Mouse (Mus musculus) CH12.LX (cell line): Measurements from ENCODE around the gene Hepacam2. TPM values are rescaled to one million over a fixed set of nuclear protein-coding genes. Genes with fewer than 3 reads are reported as not detected.
"Not testable (repeated sequence)": the region's sequence is repeated elsewhere in the genome, so short reads cannot be mapped to it uniquely, and the experiment has no call there.

Experiments
- DNase-seq: peaks from one replicate; pipeline ENCODE4 v3.0.0-alpha.2; 2013; ENCODE audit errors: extremely low read depth
- H3K27ac ChIP-seq: 2 replicates; pipeline ENCODE4 v1.5.1; 2012; ENCODE audit warnings: low read depth, mild to moderate bottlenecking, control low read depth, moderate library complexity; ENCODE audit not compliant: insufficient read depth
- H3K27me3 ChIP-seq: replicated peaks from 2 replicates; pipeline ENCODE3; 2012; ENCODE audit warnings: inconsistent platforms
- H3K36me3 ChIP-seq, 2 experiments: replicated peaks in 1 of 2; 2 replicates each; pipeline versions ENCODE3 to v1.6.1; 2012; ENCODE audit warnings: inconsistent platforms in 1 of 2, low read length in 1 of 2, mild to moderate bottlenecking in 1 of 2, mixed read lengths in 1 of 2, moderate library complexity in 1 of 2; ENCODE audit not compliant: control insufficient read depth in 1 of 2, insufficient read depth in 1 of 2
- H3K4me1 ChIP-seq, 2 experiments: 2 replicates each; pipeline ENCODE4 v1.6.1; 2012; ENCODE audit warnings: inconsistent platforms in 1 of 2, moderate library complexity in 1 of 2; ENCODE audit not compliant: insufficient read depth in 2 of 2, control insufficient read depth in 1 of 2
- H3K4me2 ChIP-seq: 2 replicates; pipeline ENCODE4 v1.6.1; 2012; ENCODE audit warnings: low read depth, mild to moderate bottlenecking, control low read depth; ENCODE audit not compliant: poor library complexity, insufficient read depth, severe bottlenecking
- H3K4me3 ChIP-seq, 3 experiments: fragments of 150-350 bp in 1 of 3; sonication (generic) in 1 of 3; replicated peaks in 1 of 3; 2 replicates each; pipeline versions ENCODE3 to v1.5.1; 2011 to 2012; ENCODE audit warnings: low read depth in 2 of 3, low read length in 2 of 3, mild to moderate bottlenecking in 2 of 3, moderate library complexity in 2 of 3, control low read depth in 1 of 3, improper control_type of control experiment in 1 of 3, inconsistent platforms in 1 of 3, mixed read lengths in 1 of 3; ENCODE audit not compliant: poor library complexity in 1 of 3
- H3K79me2 ChIP-seq: replicated peaks from 2 replicates; pipeline ENCODE4 v1.6.1; 2012; ENCODE audit warnings: mild to moderate bottlenecking, moderate library complexity; ENCODE audit not compliant: control insufficient read depth, poor library complexity, insufficient read depth, severe bottlenecking; ENCODE audit errors: extremely low read depth
- H3K9ac ChIP-seq: 2 replicates; pipeline ENCODE4 v1.6.1; 2012; ENCODE audit warnings: low read depth, mild to moderate bottlenecking, control low read depth, moderate library complexity; ENCODE audit not compliant: insufficient read depth
- H3K9me3 ChIP-seq: replicated peaks from 2 replicates; pipeline ENCODE3; 2012; ENCODE audit warnings: low read length, inconsistent platforms, mixed read lengths
- CTCF ChIP-seq, 2 experiments: IDR thresholded peaks in 1 of 2; conservative IDR thresholded peaks in 1 of 2; 2 replicates each; pipeline ENCODE4 v1.5.1; 2011 to 2012; ENCODE audit warnings: low read depth in 2 of 2, low read length in 2 of 2, improper control_type of control experiment in 1 of 2, inconsistent platforms in 1 of 2, mild to moderate bottlenecking in 1 of 2, moderate library complexity in 1 of 2
- IRF4 ChIP-seq: IDR thresholded peaks from 2 replicates; pipeline ENCODE4 v1.6.1; 2014; ENCODE audit warnings: low read depth, mild to moderate bottlenecking, inconsistent platforms, low read length, improper control_type of control experiment
- JUND ChIP-seq: conservative IDR thresholded peaks from 2 replicates; pipeline ENCODE4 v1.6.1; 2011; ENCODE audit warnings: low read depth, low read length, improper control_type of control experiment
- MYC ChIP-seq: IDR thresholded peaks from 2 replicates; pipeline ENCODE4 v1.6.1; 2011; ENCODE audit warnings: low read depth, mild to moderate bottlenecking, improper control_type of control experiment, low read length
- NELFE ChIP-seq: IDR thresholded peaks from 2 replicates; pipeline ENCODE4 v1.6.1; 2011; ENCODE audit warnings: low read depth, low read length, improper control_type of control experiment
- RAD21 ChIP-seq: IDR thresholded peaks from 2 replicates; pipeline ENCODE4 v1.6.1; 2011; ENCODE audit warnings: low read depth, mild to moderate bottlenecking, low read length, improper control_type of control experiment, moderate library complexity
- RCOR1 ChIP-seq: conservative IDR thresholded peaks from 2 replicates; pipeline ENCODE4 v1.6.1; 2012; ENCODE audit warnings: low read depth, mild to moderate bottlenecking, inconsistent platforms, low read length, improper control_type of control experiment
- SMC3 ChIP-seq: IDR thresholded peaks from 2 replicates; pipeline ENCODE4 v1.6.1; 2011; ENCODE audit warnings: low read depth, low read length, improper control_type of control experiment
- TCF12 ChIP-seq: IDR thresholded peaks from 2 replicates; pipeline ENCODE4 v1.6.1; 2014; ENCODE audit warnings: low read depth, mild to moderate bottlenecking, inconsistent platforms, low read length, improper control_type of control experiment
- UBTF ChIP-seq: IDR thresholded peaks from 2 replicates; pipeline ENCODE4 v1.6.1; 2012; ENCODE audit warnings: low read depth, mild to moderate bottlenecking, inconsistent platforms, low read length, improper control_type of control experiment, moderate library complexity
- dilution Hi-C: fragments of 300-500 bp; cut with MboI; formaldehyde crosslinking; loops from 2 replicates; pipeline ENCODE4 v1.14.3; 2020; ENCODE audit warnings: low sequenced_read_pairs; ENCODE audit not compliant: extremely low pct_unique_long_range_greater_than_20kb, extremely low pct_ligation_motif_present
- in situ Hi-C: fragments of 300-500 bp; cut with MboI; formaldehyde crosslinking; loops from 3 replicates; pipeline ENCODE4 v1.14.3; 2019; ENCODE audit warnings: low sequenced_read_pairs, low pct_ligation_motif_present, low pct_unique_long_range_greater_than_20kb, mixed read lengths
- polyA plus RNA-seq: library from polyadenylated mRNA; unstranded; fragments of >175 nt; gene quantifications from 2 replicates; pipeline ENCODE4 v1.2.1, GENCODE M21; 2012; ENCODE audit warnings: low read depth; ENCODE audit not compliant: insufficient read length
- total RNA-seq, 2 experiments: library from RNA; depleted of rRNA; stranded (reverse); fragments of 300-350 nt in 1 of 2; fragments of >200 nt in 1 of 2; gene quantifications; 2 replicates each; pipeline ENCODE4 v1.2.3; 2012 to 2014

The Hepacam2 gene
- total and polyA plus RNA-seq, 3 experiments: 13.3 to 50.7 (median 37.4) TPM

DNA sequence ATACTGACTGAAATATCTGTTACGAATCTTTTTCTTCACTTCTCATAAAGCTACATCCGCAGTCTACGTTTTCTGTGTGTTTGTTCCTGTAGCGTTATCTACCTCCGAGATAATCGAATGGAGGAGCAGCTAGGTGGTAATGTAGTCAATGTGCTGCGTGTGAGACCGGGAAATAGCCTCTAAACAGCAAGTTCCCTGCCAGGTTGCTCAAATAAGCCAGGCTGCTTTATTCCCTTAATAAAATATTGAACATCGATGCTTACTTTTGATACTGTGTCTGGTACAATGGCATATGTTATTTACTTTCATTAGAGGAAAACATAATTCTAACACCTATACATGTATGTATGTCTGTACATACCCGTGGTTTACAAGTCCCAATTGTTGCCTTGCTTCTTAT, 13.0 kb upstream of the Hepacam2 start:
- Histone ChIP-seq H3K27ac (no peak overlapping the region), H3K79me2 (peaks cover 6% of the 10 kb centered on the region; the same call in 1 of the 2 replicates), H3K9me3 (no peaks in the 10 kb centered on the region), H3K9ac (no peak overlapping the region), H3K4me3 (no peak overlapping the region), H3K36me3 (peaks cover 3 to 18% of the 10 kb centered on the region in 2 experiments), H3K27me3 (no peaks in the 10 kb centered on the region), H3K4me1 (peaks cover 0 to 22% of the 10 kb centered on the region in 2 experiments; a peak in 2 of 4 replicates), H3K4me2 (no peak overlapping the region)
- in situ Hi-C loops (loop anchor here (10.0 kb wide), 1 partner anchor 234 kb away; no protein-coding TSS in a partner anchor), dilution Hi-C loops (no loop called here)
- no peak for TF ChIP-seq TCF12
- no peak for TF ChIP-seq IRF4
- TF ChIP-seq JUND: no peak
- no peak for TF ChIP-seq NELFE
- no peak for TF ChIP-seq UBTF
- no peak for DNase-seq

DNA sequence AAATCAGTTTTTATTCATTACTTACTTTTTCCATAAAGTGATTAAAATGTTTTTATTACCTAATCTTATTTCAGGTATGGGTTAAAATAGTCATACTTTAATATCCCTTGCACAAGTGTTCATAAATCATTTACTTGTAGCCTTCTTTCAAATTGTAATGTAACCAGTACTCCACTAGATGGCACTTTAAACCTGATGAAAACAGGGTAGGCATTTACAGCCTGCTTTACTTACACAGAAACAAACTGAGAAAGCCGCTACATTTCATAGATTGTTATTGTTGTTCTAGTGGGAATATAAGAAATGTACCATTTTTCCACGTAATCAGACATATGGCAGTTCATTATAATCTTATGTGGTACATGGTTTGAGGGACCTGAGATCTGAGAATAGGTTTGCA, 11.7 kb upstream of the Hepacam2 start:
- H3K36me3 ChIP-seq: peaks cover 4 to 22% of the 10 kb centered on the region in 2 experiments
- no peaks in the 10 kb centered on the region for H3K27me3 ChIP-seq
- no peak overlapping the region for H3K4me3 ChIP-seq
- TF ChIP-seq RAD21 (peak; percentile 83), CTCF (conservative IDR thresholded peaks at IDR 0.05 in 1 of 2, IDR thresholded peaks at IDR 0.05 in 1 of 2; ENCODE audit: low read depth in 2 of 2, low read length in 2 of 2) (peak in 1 of 2 experiments; percentile 76; a peak in 2 of 4 replicates), RCOR1 (no peak), MYC (no peak), SMC3 (peak; percentile 56)
- in situ Hi-C loops (loop anchor here (10.0 kb wide), 1 partner anchor 235 kb away; no protein-coding TSS in a partner anchor), dilution Hi-C loops (no loop called here)
- no peak overlapping the region for H3K9ac ChIP-seq
- H3K27ac ChIP-seq: no peak overlapping the region
- peaks cover 6% of the 10 kb centered on the region; the same call in 1 of the 2 replicates for H3K79me2 ChIP-seq
- DNase-seq: peak; percentile 54
- H3K9me3 ChIP-seq: no peaks in the 10 kb centered on the region
- peaks cover 0 to 19% of the 10 kb centered on the region in 2 experiments; a peak in 2 of 4 replicates for H3K4me1 ChIP-seq
- H3K4me2 ChIP-seq: no peak overlapping the region

DNA sequence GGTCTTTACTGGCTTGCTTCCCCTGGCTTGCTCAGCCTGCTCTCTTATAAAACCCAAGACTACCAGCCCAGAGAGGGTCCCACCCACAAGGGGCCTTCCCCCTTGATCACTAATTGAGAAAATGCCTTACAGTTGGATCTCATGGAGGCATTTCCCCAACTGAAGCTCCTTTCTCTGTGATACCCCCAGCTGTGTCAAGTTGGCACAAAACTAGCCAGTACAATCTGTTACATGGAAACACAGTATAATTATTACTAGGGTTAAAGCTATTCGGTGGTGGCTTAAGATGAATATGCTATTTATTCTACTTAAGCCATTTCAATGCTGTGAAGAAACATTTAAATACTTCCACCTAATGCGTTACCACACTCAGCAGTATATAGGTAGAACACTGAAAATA, 10.1 kb upstream of the Hepacam2 start:
- H3K4me3 ChIP-seq, H3K27me3 ChIP-seq, H3K9me3 ChIP-seq, dilution Hi-C loops, H3K27ac ChIP-seq, DNase-seq, H3K79me2 ChIP-seq, in situ Hi-C loops, H3K4me2 ChIP-seq, H3K9ac ChIP-seq, H3K4me1 ChIP-seq: not testable (repeated sequence)
- peaks cover 5 to 24% of the 10 kb centered on the region in 2 experiments for H3K36me3 ChIP-seq
